Mouse (Mus musculus) limb, embryonic 13.5 days (tissue): Measurements from ENCODE around the gene Arhgap29. TPM values are rescaled to one million over a fixed set of nuclear protein-coding genes. Genes with fewer than 3 reads are reported as not detected.
A peak's percentile ranks its signal among the peaks of the same experiment; 100 is the strongest.

Experiments used
- ATAC-seq: fragments of 200-750 bp; cut with Nextera tagmentation; 2 replicates; pipeline ENCODE4 v1.8.0; 2017; ENCODE audit warnings: low read depth, moderate number of reproducible peaks, moderate TSS enrichment; ENCODE audit not compliant: low FRiP score
- H3K27ac ChIP-seq: fragments of 300-500 bp; sonication (generic); 2 replicates; pipeline ENCODE4 v1.5.1; 2015; ENCODE audit warnings: inconsistent platforms, mild to moderate bottlenecking, moderate library complexity
- H3K27me3 ChIP-seq: fragments of 300-500 bp; sonication (generic); 2 replicates; pipeline ENCODE4 v1.6.1; 2015; ENCODE audit warnings: mild to moderate bottlenecking, inconsistent platforms
- H3K36me3 ChIP-seq: fragments of 300-500 bp; sonication (generic); 2 replicates; pipeline ENCODE4 v1.6.1; 2015; ENCODE audit warnings: inconsistent platforms, mild to moderate bottlenecking, moderate library complexity
- H3K4me1 ChIP-seq: fragments of 300-500 bp; sonication (generic); 2 replicates; pipeline ENCODE4 v1.6.1; 2015; ENCODE audit warnings: inconsistent platforms
- H3K4me2 ChIP-seq: fragments of 300-500 bp; sonication (generic); replicated peaks from 2 replicates; pipeline ENCODE4 v1.6.1; 2015; ENCODE audit warnings: inconsistent platforms, mild to moderate bottlenecking, moderate library complexity
- H3K4me3 ChIP-seq: fragments of 300-500 bp; sonication (generic); 2 replicates; pipeline ENCODE4 v1.5.1; 2015; ENCODE audit warnings: moderate library complexity, mild to moderate bottlenecking, inconsistent platforms
- H3K9ac ChIP-seq: fragments of 300-500 bp; sonication (generic); 2 replicates; pipeline ENCODE4 v1.6.1; 2015; ENCODE audit warnings: mild to moderate bottlenecking, inconsistent platforms
- H3K9me3 ChIP-seq: fragments of 300-500 bp; sonication (generic); 2 replicates; pipeline ENCODE4 v1.6.1; 2016; ENCODE audit warnings: inconsistent platforms
- WGBS: fragments of 180-500 bp; shearing (Covaris S2); methylation state at CpG from one replicate; pipeline ENCODE4 v1.1.7; 2015; 5-methylcytosine and 5-hydroxymethylcytosine counted together
- polyA plus RNA-seq: library from polyadenylated mRNA; unstranded; fragments of >200 nt; fragmentation: Nextera tagmentation; extraction: Ambion mirVana; gene quantifications from 2 replicates; pipeline ENCODE4 v1.2.1, GENCODE M21; 2015

The Arhgap29 gene
- polyA plus RNA-seq, 1 experiment from 2014 or later = 54.3 TPM

- no peak overlapping the region for H3K27ac ChIP-seq
- 62% methylated on average over 6 of the region's 6 CpGs for WGBS
- peaks cover 12% of the 10 kb centered on the region; the same call in 1 of the 2 replicates for H3K4me1 ChIP-seq
- H3K9me3 ChIP-seq = no peaks in the 10 kb centered on the region
- H3K9ac ChIP-seq = no peak overlapping the region
- H3K4me2 ChIP-seq = no peak overlapping the region
- H3K36me3 ChIP-seq = no peaks in the 10 kb centered on the region
- no peak overlapping the region for H3K4me3 ChIP-seq
- peaks cover 5% of the 10 kb centered on the region for H3K27me3 ChIP-seq
- no peak for ATAC-seq
Observed at GRCm38 (mm10) chr3:121950139-121950538, 2.2 kb upstream of the Arhgap29 start.

- no peaks in the 10 kb centered on the region for H3K9me3 ChIP-seq
- WGBS = 90% methylated on average over 2 of the region's 2 CpGs
- no peak overlapping the region for H3K4me2 ChIP-seq
- H3K36me3 ChIP-seq = no peaks in the 10 kb centered on the region
- H3K9ac ChIP-seq = no peak overlapping the region
- H3K27ac ChIP-seq = no peak overlapping the region
- H3K4me1 ChIP-seq = peaks cover 12% of the 10 kb centered on the region; the same call in 1 of the 2 replicates
- peaks cover 6% of the 10 kb centered on the region for H3K27me3 ChIP-seq
- no peak overlapping the region for H3K4me3 ChIP-seq
- no peak for ATAC-seq
Observed at GRCm38 (mm10) chr3:121951116-121951515, 1.2 kb upstream of the Arhgap29 start.

DNA sequence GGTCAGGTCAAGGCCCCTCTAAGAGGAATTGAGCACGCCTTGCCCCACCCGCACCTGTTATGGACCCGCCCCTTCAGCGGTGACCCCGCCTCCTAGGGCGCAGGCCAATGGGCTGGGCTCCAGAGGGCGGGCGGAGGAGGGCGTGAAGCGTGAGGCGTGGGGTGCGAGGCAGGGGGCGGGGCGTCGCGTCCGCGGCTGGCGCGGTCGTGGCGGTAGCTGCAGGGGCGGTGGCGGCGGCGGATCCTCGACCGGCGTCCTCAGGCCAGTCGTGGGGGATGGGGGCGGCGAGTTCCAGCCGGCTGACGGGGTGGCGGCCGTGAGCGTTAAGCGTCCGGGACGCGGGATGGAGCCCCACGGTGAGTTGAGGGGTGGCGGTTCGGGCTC lies 700 bp downstream of the Arhgap29 start:
- H3K9ac ChIP-seq = peak overlapping the region; percentile 80
- no peak overlapping the region; the same call in 1 of the 2 replicates for H3K27ac ChIP-seq
- peak overlapping the region; percentile 75 for H3K4me3 ChIP-seq
- ATAC-seq = peak; percentile 93
- peaks cover 6% of the 10 kb centered on the region for H3K27me3 ChIP-seq
- no peaks in the 10 kb centered on the region for H3K36me3 ChIP-seq
- WGBS = under 1% methylated on average over 40 of the region's 44 CpGs
- H3K4me2 ChIP-seq = peak overlapping the region; percentile 73
- H3K4me1 ChIP-seq = peaks cover 12% of the 10 kb centered on the region; the same call in 1 of the 2 replicates
- H3K9me3 ChIP-seq = peaks cover 3% of the 10 kb centered on the region; the same call in 1 of the 2 replicates

- H3K4me2 ChIP-seq = peak overlapping the region; percentile 73
- peak overlapping the region; percentile 75 for H3K4me3 ChIP-seq
- peak; percentile 50 for ATAC-seq
- peaks cover 12% of the 10 kb centered on the region; the same call in 1 of the 2 replicates for H3K4me1 ChIP-seq
- H3K27me3 ChIP-seq = peaks cover 6% of the 10 kb centered on the region
- H3K36me3 ChIP-seq = no peaks in the 10 kb centered on the region
- peak overlapping the region; percentile 80 for H3K9ac ChIP-seq
- WGBS = under 1% methylated on average over 52 of the region's 53 CpGs
- H3K9me3 ChIP-seq = peaks cover 3% of the 10 kb centered on the region; the same call in 1 of the 2 replicates
- no peak overlapping the region; the same call in 1 of the 2 replicates for H3K27ac ChIP-seq
Observed at GRCm38 (mm10) chr3:121953433-121954161, 1.3 kb downstream of the Arhgap29 start.

DNA sequence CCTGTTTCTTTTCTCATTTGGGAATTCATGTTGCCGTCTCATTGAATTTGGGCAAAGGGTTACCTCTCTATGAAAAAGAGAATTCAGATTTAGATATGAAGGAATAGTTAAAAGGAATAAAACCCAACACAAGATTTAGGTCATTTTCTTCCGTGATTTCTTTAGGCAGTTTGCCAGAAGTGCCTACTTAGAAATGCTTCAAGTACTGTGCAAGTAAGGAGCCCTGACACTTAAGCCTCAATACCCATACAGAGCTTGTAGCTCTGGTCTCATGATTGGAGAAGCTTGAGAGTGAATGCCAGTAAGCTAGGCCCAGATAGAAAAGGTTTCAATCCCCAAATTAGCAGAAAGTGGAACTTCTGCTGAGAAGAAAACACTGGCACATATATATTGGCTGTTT lies 2.1 kb downstream of the Arhgap29 start:
- Histone ChIP-seq H3K36me3 (no peaks in the 10 kb centered on the region), H3K9me3 (peaks cover 3% of the 10 kb centered on the region; the same call in 1 of the 2 replicates), H3K4me2 (peak overlapping the region; percentile 73), H3K27ac (no peak overlapping the region), H3K4me1 (peaks cover 12% of the 10 kb centered on the region; the same call in 1 of the 2 replicates), H3K4me3 (peak overlapping the region; percentile 75), H3K27me3 (peaks cover 6% of the 10 kb centered on the region), H3K9ac (peak overlapping the region; percentile 80; the same call in 1 of the 2 replicates)
- ATAC-seq = no peak
- 41% methylated on average over 2 of the region's 2 CpGs for WGBS

GRCm38 (mm10) chr3:121955527-121955926 lies 3.2 kb downstream of the Arhgap29 start:
- no peaks in the 10 kb centered on the region for H3K36me3 ChIP-seq
- H3K4me2 ChIP-seq = no peak overlapping the region
- no peak overlapping the region for H3K27ac ChIP-seq
- 93% methylated on average over 4 of the region's 4 CpGs for WGBS
- peaks cover 3% of the 10 kb centered on the region; the same call in 1 of the 2 replicates for H3K9me3 ChIP-seq
- H3K4me1 ChIP-seq = peaks cover 12% of the 10 kb centered on the region; the same call in 1 of the 2 replicates
- ATAC-seq = no peak
- no peak overlapping the region for H3K9ac ChIP-seq
- no peak overlapping the region for H3K4me3 ChIP-seq
- peaks cover 6% of the 10 kb centered on the region for H3K27me3 ChIP-seq

DNA sequence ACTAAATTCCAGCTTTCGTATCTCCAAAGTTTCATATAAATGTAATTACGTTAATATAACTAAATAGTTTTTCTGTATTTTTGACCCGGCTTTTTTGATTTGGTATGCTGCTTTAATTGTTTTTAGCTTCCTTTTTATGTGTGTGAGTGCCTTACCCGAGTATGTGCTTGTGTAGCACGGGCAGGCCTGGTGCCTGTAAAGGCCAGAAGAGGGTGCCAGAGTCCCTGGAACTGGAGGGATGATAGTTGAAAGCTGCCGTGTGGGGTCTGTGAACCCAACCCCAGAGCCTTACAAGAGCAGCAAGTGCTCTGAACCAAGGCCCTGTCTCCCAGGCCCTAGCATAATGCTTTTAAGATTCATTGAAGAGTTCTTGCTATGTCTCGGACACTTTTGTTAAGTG lies 4.4 kb downstream of the Arhgap29 start:
- H3K27me3 ChIP-seq = peaks cover 6% of the 10 kb centered on the region
- no peak overlapping the region for H3K4me2 ChIP-seq
- peaks cover 3% of the 10 kb centered on the region; the same call in 1 of the 2 replicates for H3K9me3 ChIP-seq
- H3K27ac ChIP-seq = no peak overlapping the region
- H3K9ac ChIP-seq = no peak overlapping the region
- H3K4me3 ChIP-seq = no peak overlapping the region
- no peaks in the 10 kb centered on the region for H3K36me3 ChIP-seq
- 85% methylated on average over 7 of the region's 7 CpGs for WGBS
- peaks cover 12% of the 10 kb centered on the region; the same call in 1 of the 2 replicates for H3K4me1 ChIP-seq
- no peak for ATAC-seq

DNA sequence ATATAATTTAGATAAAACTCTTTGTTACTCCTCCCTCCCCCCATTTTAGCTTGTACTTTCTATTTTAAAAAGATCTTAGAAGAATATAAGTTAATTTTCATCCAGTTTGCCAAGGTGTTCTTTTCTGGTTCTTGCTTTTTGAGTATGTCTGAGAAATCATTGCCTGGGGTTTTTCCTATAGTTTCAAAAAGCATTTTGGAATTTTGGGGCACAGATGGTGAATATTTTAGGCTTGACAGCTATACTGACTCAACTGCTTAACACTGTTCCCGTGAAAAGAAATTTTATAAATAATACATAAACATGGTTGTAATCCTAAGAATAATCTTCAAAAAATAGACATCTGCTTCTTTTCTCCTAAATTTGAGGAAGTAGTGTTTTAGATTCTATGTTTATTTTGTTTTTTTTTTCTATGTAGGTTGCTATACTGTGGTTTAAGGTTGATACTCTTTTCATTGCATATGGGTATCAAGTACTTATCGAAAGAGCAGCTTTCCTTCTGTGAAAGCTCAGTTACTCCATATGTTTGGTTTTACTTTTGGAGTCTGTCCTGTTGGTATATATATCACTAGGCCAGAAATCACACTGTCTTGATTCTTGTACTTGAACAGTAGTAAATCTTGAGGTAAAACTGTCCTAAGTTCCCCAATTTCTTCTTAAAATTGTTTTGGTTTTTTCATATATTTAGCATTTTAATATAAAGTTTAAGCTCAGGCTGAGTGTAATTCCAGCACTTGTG lies 5.4 kb downstream of the Arhgap29 start:
- peaks cover 3% of the 10 kb centered on the region; the same call in 1 of the 2 replicates for H3K9me3 ChIP-seq
- H3K4me2 ChIP-seq = no peak overlapping the region
- H3K27ac ChIP-seq = no peak overlapping the region
- no peak for ATAC-seq
- peaks cover 12% of the 10 kb centered on the region; the same call in 1 of the 2 replicates for H3K4me1 ChIP-seq
- H3K27me3 ChIP-seq = peaks cover 6% of the 10 kb centered on the region
- H3K9ac ChIP-seq = no peak overlapping the region
- 90% methylated on average over 2 of the region's 2 CpGs for WGBS
- no peaks in the 10 kb centered on the region for H3K36me3 ChIP-seq
- H3K4me3 ChIP-seq = no peak overlapping the region

DNA sequence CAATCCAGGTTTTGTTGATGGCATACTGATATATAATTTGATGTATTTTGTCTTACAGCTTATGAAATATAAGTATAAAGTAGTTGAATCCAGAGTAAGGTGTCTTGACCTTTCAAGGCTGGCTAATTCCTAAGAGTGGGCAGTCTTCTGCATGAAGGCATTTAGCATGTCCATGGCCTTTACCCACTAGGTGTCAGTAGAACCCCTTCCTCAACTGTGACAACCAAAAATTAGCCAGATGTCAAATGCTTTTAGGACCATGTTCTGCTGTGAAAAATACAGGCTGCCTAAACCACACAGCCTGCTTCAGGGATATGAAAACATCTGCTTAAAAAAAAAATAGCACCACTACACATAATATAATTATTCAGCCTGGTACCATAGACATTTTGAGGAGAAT lies 11.8 kb downstream of the Arhgap29 start:
- peaks cover 11% of the 10 kb centered on the region for H3K4me1 ChIP-seq
- ATAC-seq = no peak

GRCm38 (mm10) chr3:121967681-121968476 lies 15.5 kb downstream of the Arhgap29 start:
- Histone ChIP-seq H3K27ac (no peak overlapping the region; the same call in 1 of the 2 replicates), H3K4me3 (peak overlapping the region; percentile 56), H3K36me3 (no peaks in the 10 kb centered on the region), H3K4me2 (peak overlapping the region; percentile 79), H3K9me3 (no peaks in the 10 kb centered on the region), H3K27me3 (no peaks in the 10 kb centered on the region), H3K4me1 (peaks cover 17% of the 10 kb centered on the region), H3K9ac (peak overlapping the region; percentile 69)
- ATAC-seq = peak; percentile 100
- under 1% methylated on average over 33 of the region's 33 CpGs for WGBS

More for the DNA sequence above, 11.8 kb downstream of the Arhgap29 start:
- H3K27ac ChIP-seq = no peak overlapping the region
- no peaks in the 10 kb centered on the region for H3K27me3 ChIP-seq
- no peaks in the 10 kb centered on the region for H3K9me3 ChIP-seq
- H3K4me2 ChIP-seq = no peak overlapping the region
- no peak overlapping the region for H3K9ac ChIP-seq
- no peaks in the 10 kb centered on the region for H3K36me3 ChIP-seq
- H3K4me3 ChIP-seq = no peak overlapping the region

DNA sequence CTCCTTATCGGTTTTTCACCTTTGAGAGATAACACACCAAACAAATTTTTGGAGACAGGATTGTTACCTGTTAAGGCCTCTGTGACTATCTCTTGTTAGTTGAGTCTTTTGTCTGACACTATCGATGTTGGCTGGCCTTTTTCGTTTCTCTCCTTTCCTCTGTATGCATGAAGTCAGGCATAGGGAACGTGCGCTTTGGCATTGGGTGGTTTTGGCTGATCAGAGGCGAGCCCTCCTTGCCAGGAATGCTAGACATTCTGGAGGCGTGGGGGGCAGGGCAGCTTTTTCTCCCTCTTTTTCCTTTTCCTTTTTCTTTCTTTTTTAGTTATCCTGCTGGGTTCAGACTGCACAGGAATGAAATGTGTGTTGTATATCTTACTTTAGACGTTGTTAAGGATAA lies 16.3 kb downstream of the Arhgap29 start:
- Histone ChIP-seq H3K9me3 (no peaks in the 10 kb centered on the region), H3K4me2 (peak overlapping the region; percentile 79), H3K4me1 (peaks cover 17% of the 10 kb centered on the region), H3K27me3 (no peaks in the 10 kb centered on the region), H3K4me3 (peak overlapping the region; percentile 56), H3K9ac (peak overlapping the region; percentile 69), H3K36me3 (no peaks in the 10 kb centered on the region), H3K27ac (no peak overlapping the region)
- WGBS = 2% methylated on average over 8 of the region's 8 CpGs
- no peak for ATAC-seq
